Mouse (Mus musculus) gastrocnemius, postnatal 25 days (tissue): ENCODE measurements around the gene Gpr39. TPM values are rescaled to one million over a fixed set of nuclear protein-coding genes. Genes with fewer than 3 reads are reported as not detected.

ENCODE experiments used
- DNase-seq: peaks from one replicate; pipeline ENCODE4 v3.0.0; 2022
- total RNA-seq, 2 experiments: library from RNA; stranded (reverse); gene quantifications; 1 replicate in 1 of 2; 2 replicates in 1 of 2; pipeline ENCODE4 v1.2.3; 2021

Gpr39 gene
- total RNA-seq, 2 experiments from 2014 or later, result not detected

GRCm38 (mm10) chr1:125694338-125694737, 17.5 kb downstream of the Gpr39 start:
- DNase-seq, result no peak

GRCm38 (mm10) chr1:125701101-125701590, 24.4 kb downstream of the Gpr39 start:
- DNase-seq, result no peak

GRCm38 (mm10) chr1:125701773-125702172, 25.0 kb downstream of the Gpr39 start:
- DNase-seq, result no peak

GRCm38 (mm10) chr1:125702326-125702725, 25.5 kb downstream of the Gpr39 start:
- no peak for DNase-seq

- DNase-seq, result no peak
Measured at GRCm38 (mm10) chr1:125705412-125705811, 28.6 kb downstream of the Gpr39 start.

GRCm38 (mm10) chr1:125715286-125715685, 38.5 kb downstream of the Gpr39 start:
- no peak for DNase-seq

GRCm38 (mm10) chr1:125716241-125716640, 39.4 kb downstream of the Gpr39 start:
- DNase-seq, result no peak

- DNase-seq, result peak; percentile 14
Measured at GRCm38 (mm10) chr1:125717906-125718305, 41.1 kb downstream of the Gpr39 start.

GRCm38 (mm10) chr1:125719127-125719526, 42.3 kb downstream of the Gpr39 start:
- no peak for DNase-seq

GRCm38 (mm10) chr1:125721104-125721758, 44.4 kb downstream of the Gpr39 start:
- DNase-seq, result no peak

- DNase-seq, result no peak
Measured at GRCm38 (mm10) chr1:125724304-125724703, 47.5 kb downstream of the Gpr39 start.

GRCm38 (mm10) chr1:125729025-125729565, 52.3 kb downstream of the Gpr39 start:
- DNase-seq, result no peak

GRCm38 (mm10) chr1:125729731-125730536, 53.1 kb downstream of the Gpr39 start:
- DNase-seq, result no peak

- no peak for DNase-seq
Measured at GRCm38 (mm10) chr1:125730537-125730880, 53.7 kb downstream of the Gpr39 start.

- no peak for DNase-seq
Measured at GRCm38 (mm10) chr1:125731854-125732253, 55.1 kb downstream of the Gpr39 start.

GRCm38 (mm10) chr1:125744766-125745165, 68.0 kb downstream of the Gpr39 start:
- DNase-seq, result no peak

GRCm38 (mm10) chr1:125755335-125755996, 78.7 kb downstream of the Gpr39 start:
- no peak for DNase-seq

- DNase-seq, result peak; percentile 7
Measured at GRCm38 (mm10) chr1:125759972-125760695, 83.3 kb downstream of the Gpr39 start.

GRCm38 (mm10) chr1:125760696-125761025, 83.9 kb downstream of the Gpr39 start:
- DNase-seq, result no peak

- DNase-seq, result no peak
Measured at GRCm38 (mm10) chr1:125762076-125762475, 85.3 kb downstream of the Gpr39 start.

GRCm38 (mm10) chr1:125789804-125790203, 113.0 kb downstream of the Gpr39 start:
- no peak for DNase-seq

GRCm38 (mm10) chr1:125800506-125800905, 123.7 kb downstream of the Gpr39 start:
- no peak for DNase-seq
